Comparison of ENCODE assay signal across 8 mouse cellular contexts in the genomic region with DNA sequence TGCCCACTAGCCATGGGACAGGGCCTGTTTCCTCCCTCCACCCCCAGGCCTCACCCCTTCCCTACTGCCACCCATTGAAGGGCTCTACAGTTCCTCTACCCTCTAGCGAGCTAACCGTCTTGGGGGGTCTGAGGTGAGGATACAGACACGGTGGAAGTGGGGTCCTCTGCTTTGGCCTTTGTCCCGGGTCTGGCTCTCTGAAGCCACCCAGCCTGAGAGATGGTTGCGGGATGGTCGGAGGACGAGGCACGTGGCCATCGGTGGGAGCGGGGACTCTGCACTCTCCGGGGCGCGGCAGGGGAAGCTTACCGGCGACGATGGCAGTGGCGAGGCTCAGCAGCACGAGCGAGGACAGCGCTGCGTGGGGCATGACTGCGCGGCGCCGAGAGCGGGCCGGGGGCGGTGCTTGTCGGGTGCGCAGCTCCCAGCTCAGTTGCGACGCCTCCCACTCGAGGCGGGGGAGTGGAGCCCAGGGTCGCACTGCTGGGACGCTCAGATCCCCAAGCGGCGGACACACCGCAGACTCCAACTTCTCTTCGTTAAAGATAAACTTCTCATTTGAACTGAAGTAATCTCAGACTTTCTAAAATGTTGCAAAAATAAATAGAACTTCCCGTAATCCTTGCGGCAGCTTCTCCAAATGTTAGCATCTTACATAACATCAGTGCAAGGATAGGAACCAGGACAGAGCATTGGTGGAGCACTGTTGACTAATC. TPM values are rescaled to one million over a fixed set of nuclear protein-coding genes. Genes with fewer than 3 reads are reported as not detected.
DNase-seq lines count a peak whose midpoint lies in the region; ATAC-seq and TF ChIP-seq lines count a peak whose summit lies in the region.

No protein-coding gene starts in this region.

- H3K4me1 ChIP-seq in cerebellum, adult 2 months (ENCODE audit: control insufficient read depth, insufficient read depth, low read length): no peaks in the 10 kb centered on the region
- peaks cover 14% of the 10 kb centered on the region for H3K4me1 ChIP-seq in liver, postnatal 0 days (ENCODE audit: insufficient read depth)
- 0 out of 2 replicates have a peak, but pooled peaks cover 6% of the 10 kb centered on the region for H3K4me1 ChIP-seq in neural tube, embryonic 12.5 days

- peak overlapping the region; percentile 47 for H3K4me3 ChIP-seq in cerebellum, adult 2 months (replicated peaks; ENCODE audit: insufficient read depth, low read depth, low read length)
- H3K4me3 ChIP-seq in layer of hippocampus, adult 2 months: peak overlapping the region; percentile 73
- H3K4me3 ChIP-seq in liver, postnatal 0 days (ENCODE audit: low read depth, low read length): peak overlapping the region; percentile 50
- H3K4me3 ChIP-seq in neural tube, embryonic 12.5 days: peak overlapping the region; percentile 36

- peak; percentile 88 for ATAC-seq in frontal cortex, adult (ENCODE audit: low TSS enrichment)
- ATAC-seq in liver, postnatal 0 days: peak; percentile 87
- peak; percentile 90 for ATAC-seq in neural tube, embryonic 12.5 days (ENCODE audit: low FRiP score, low read depth)

- no peak for TF ChIP-seq POLR2A in cerebellum, adult 2 months (IDR thresholded peaks at IDR 0.05; ENCODE audit: borderline replicate concordance, insufficient read depth, low read length)

- H3K9me3 ChIP-seq in liver, postnatal 0 days (ENCODE audit: low read length): no peaks in the 10 kb centered on the region
- no peaks in the 10 kb centered on the region for H3K9me3 ChIP-seq in neural tube, embryonic 12.5 days

- WGBS in cerebellum, adult 2 months: 1% methylated on average over 42 of the region's 42 CpGs
- WGBS in liver, postnatal 0 days (ENCODE audit: insufficient replicate concordance): 1% methylated on average over 42 of the region's 42 CpGs
- 1% methylated on average over 42 of the region's 42 CpGs for WGBS in neural tube, embryonic 12.5 days

- DNase-seq in ES-CJ7 (ENCODE audit: low read depth, low spot score): peak; percentile 39
- peak; percentile 41 to 51 for DNase-seq in cerebellum, adult 2 months
- DNase-seq in heart, postnatal 4 days: peak; percentile 73
- peak; percentile 63 to 70 for DNase-seq in layer of hippocampus, adult 2 months (ENCODE audit: low spot score in 2 of 2)
- DNase-seq in liver, postnatal 0 days: peak; percentile 78
- DNase-seq in telencephalon, adult 2 months (ENCODE audit: low read depth, low spot score): peak; percentile 29

- H3K36me3 ChIP-seq in liver, postnatal 0 days (replicated peaks; ENCODE audit: insufficient read depth, low read length): peaks cover 8% of the 10 kb centered on the region; the same call in 1 of the 2 replicates
- no peaks in the 10 kb centered on the region for H3K36me3 ChIP-seq in neural tube, embryonic 12.5 days

- no peaks in the 10 kb centered on the region; the same call in 1 of the 2 replicates for H3K27me3 ChIP-seq in cerebellum, adult 2 months (ENCODE audit: control insufficient read depth, insufficient read depth, low read length)
- no peaks in the 10 kb centered on the region for H3K27me3 ChIP-seq in liver, postnatal 0 days (ENCODE audit: insufficient read depth, low read length)
- H3K27me3 ChIP-seq in neural tube, embryonic 12.5 days (replicated peaks): peaks cover 12% of the 10 kb centered on the region; the same call in 1 of the 2 replicates

- peak overlapping the region; percentile 69 for H3K9ac ChIP-seq in liver, postnatal 0 days (replicated peaks)
- peak overlapping the region; percentile 50 for H3K9ac ChIP-seq in neural tube, embryonic 12.5 days

- H3K27ac ChIP-seq in cerebellum, adult 2 months (ENCODE audit: insufficient read depth, low read length): no peak overlapping the region
- H3K27ac ChIP-seq in layer of hippocampus, adult 2 months: peak overlapping the region; percentile 80
- peak overlapping the region; percentile 96 for H3K27ac ChIP-seq in liver, postnatal 0 days (ENCODE audit: low read depth)
- no peak overlapping the region for H3K27ac ChIP-seq in neural tube, embryonic 12.5 days

- TF ChIP-seq EP300 in liver, postnatal 0 days (IDR thresholded peaks at IDR 0.05; ENCODE audit: low read depth): no peak

- H3K4me2 ChIP-seq in liver, postnatal 0 days (ENCODE audit: low read depth, low read length): peak overlapping the region; percentile 73
- peak overlapping the region; percentile 79 for H3K4me2 ChIP-seq in neural tube, embryonic 12.5 days (replicated peaks)

- no peak for TF ChIP-seq CTCF in cerebellum, adult 2 months (IDR thresholded peaks at IDR 0.05; ENCODE audit: borderline replicate concordance, insufficient read depth, low read depth, low read length)
- TF ChIP-seq CTCF in layer of hippocampus, adult 2 months (conservative IDR thresholded peaks at IDR 0.05): no peak
- TF ChIP-seq CTCF in liver, postnatal 0 days (IDR thresholded peaks at IDR 0.05; ENCODE audit: low read depth): no peak

RNA-seq across cellular contexts. Expression of a gene that starts 0.4 kb away (rescaled TPM):
- polyA plus RNA-seq in cerebellum, adult 2 months (2012; rRNA removed): 15.0 and 15.2 TPM in 2 replicates
- 1 to 10 TPM; 7.4 to 8.6 TPM for total RNA-seq in heart, postnatal 4 days (2021)
- 10 to 100 TPM; 15.2 to 15.7 TPM for total RNA-seq in layer of hippocampus, adult 2 months (2021)
- 349 and 375 TPM in 2 replicates for polyA plus RNA-seq in liver, postnatal 0 days (2015; fragmentation: Nextera tagmentation; extraction: Ambion mirVana)
- polyA plus RNA-seq in neural tube, embryonic 12.5 days (2016; fragmentation: Nextera tagmentation; extraction: Ambion mirVana): 14.8 and 15.1 TPM in 2 replicates

Comparison
In these comparisons a context has a peak if more than half of its experiments do, and no peak if none do; other contexts are left out.
1. H3K27ac ChIP-seq: peak in layer of hippocampus, adult 2 months (single experiment) and liver, postnatal 0 days (single experiment); none in cerebellum, adult 2 months (single experiment) and neural tube, embryonic 12.5 days (single experiment).
2. RNA of a gene that starts 0.4 kb away (polyA plus RNA-seq): 349 to 375 TPM in liver, postnatal 0 days; 15.0 to 15.2 TPM in cerebellum, adult 2 months and 14.8 to 15.1 TPM in neural tube, embryonic 12.5 days; every median in the first group is over 10 times any median in the second.
3. Peak in every context shown above with its lines, with median percentiles within 50 percentile points of each other: DNase-seq, H3K4me3 ChIP-seq and ATAC-seq.